Mouse (Mus musculus): Measurements from ENCODE around the gene Chtf18. TPM values are rescaled to one million over a fixed set of nuclear protein-coding genes. Genes with fewer than 3 reads are reported as not detected.
A peak's percentile ranks its signal among the peaks of the same experiment; 100 is the strongest.
"Not testable (repeated sequence)": the region's sequence is repeated elsewhere in the genome, so short reads cannot be mapped to it uniquely, and the experiment has no call there.

Chtf18 gene
- polyA plus RNA-seq, 1 experiment: 39.4 TPM

DNA sequence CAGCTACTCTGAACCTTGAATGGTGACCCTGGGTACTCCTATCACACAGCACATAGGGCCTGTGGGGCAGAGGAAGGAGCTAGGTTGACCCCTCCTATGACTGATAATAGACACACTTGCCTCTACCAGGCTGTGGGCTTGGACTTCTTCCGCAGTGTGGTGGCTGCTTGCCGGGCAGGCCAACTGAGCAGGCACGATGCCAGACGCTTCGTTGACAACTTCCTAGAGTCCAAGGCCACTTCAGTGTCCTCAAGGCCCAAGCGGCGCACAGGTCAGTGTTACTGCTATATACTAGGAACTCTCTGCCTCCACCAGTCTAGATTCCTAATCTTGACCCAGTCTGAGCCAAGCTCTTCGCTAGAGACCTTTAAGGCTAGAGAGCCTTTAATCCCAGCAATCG is 16.6 kb upstream of the Chtf18 start:
- Histone ChIP-seq H3K9ac (ENCODE audit: low read depth, poor library complexity, severe bottlenecking) (no peak overlapping the region), H3K27ac (ENCODE audit: insufficient read depth, low read length) (no peak overlapping the region), H3K4me3 (ENCODE audit: low read depth, low read length) (no peak overlapping the region), H3K36me3 (ENCODE audit: control insufficient read depth, insufficient read depth, low read length, poor library complexity, severe bottlenecking) (no peaks in the 10 kb centered on the region), H3K27me3 (ENCODE audit: control insufficient read depth, insufficient read depth, low read length, poor library complexity, severe bottlenecking) (no peaks in the 10 kb centered on the region), H3K9me3 (replicated peaks; ENCODE audit: control insufficient read depth, insufficient read depth, low read length, poor library complexity, severe bottlenecking) (no peaks in the 10 kb centered on the region), H3K4me1 (ENCODE audit: control insufficient read depth, insufficient read depth, low read length) (no peaks in the 10 kb centered on the region)
- TF ChIP-seq CTCF (IDR thresholded peaks at IDR 0.05; ENCODE audit: low read depth, low read length): no peak
- no peak for TF ChIP-seq POLR2A (IDR thresholded peaks at IDR 0.05; ENCODE audit: insufficient read depth, low read length)
- TF ChIP-seq EP300 (IDR thresholded peaks at IDR 0.05; ENCODE audit: insufficient read depth, low read depth, low read length): no peak

DNA sequence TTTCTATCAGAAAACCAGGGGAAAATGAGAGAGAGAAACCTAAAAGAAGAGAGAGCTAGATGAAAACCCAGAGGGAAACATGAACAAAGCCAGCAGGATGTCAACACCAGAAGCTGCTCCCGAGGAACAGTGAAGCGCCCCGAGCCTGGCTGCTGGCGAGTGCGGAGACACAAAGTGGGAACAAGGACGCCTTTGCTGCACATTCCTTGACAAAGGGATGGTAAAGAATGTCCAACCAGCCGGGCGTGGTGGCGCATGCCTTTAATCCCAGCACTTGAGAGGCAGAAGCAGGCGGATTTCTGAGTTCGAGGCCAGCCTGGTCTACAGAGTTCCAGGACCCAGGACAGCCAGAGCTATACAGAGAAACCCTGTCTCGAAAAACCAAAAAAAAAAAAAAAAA is 14.3 kb upstream of the Chtf18 start:
- not testable (repeated sequence) for H3K9me3 ChIP-seq (replicated peaks; ENCODE audit: control insufficient read depth, insufficient read depth, low read length, poor library complexity, severe bottlenecking); H3K27me3 ChIP-seq (ENCODE audit: control insufficient read depth, insufficient read depth, low read length, poor library complexity, severe bottlenecking); H3K27ac ChIP-seq (ENCODE audit: insufficient read depth, low read length); H3K4me1 ChIP-seq (ENCODE audit: control insufficient read depth, insufficient read depth, low read length); H3K4me3 ChIP-seq (ENCODE audit: low read depth, low read length); H3K36me3 ChIP-seq (ENCODE audit: control insufficient read depth, insufficient read depth, low read length, poor library complexity, severe bottlenecking); H3K9ac ChIP-seq (ENCODE audit: low read depth, poor library complexity, severe bottlenecking)

DNA sequence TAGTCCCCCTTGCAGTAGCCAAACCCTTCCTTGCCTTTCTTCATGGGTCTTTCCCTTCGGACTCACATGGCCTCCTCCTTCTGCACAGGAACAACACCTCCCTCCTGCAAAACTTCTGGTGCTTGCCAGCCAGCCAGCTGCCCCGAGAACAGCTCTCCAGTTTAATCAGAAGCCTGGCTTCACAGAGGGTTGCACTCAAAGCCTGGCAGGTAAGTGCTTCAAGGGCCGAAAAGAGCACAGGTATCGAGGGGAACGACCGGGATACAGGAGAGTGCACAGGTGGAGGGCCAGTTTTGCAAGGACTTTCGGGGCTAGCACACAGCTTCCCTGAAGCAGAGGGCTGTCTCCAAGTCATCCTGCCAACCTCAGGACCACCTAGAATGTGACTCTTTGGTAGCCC is 11.6 kb upstream of the Chtf18 start:
- TF ChIP-seq EP300 (IDR thresholded peaks at IDR 0.05; ENCODE audit: insufficient read depth, low read depth, low read length) (no peak), POLR2A (IDR thresholded peaks at IDR 0.05; ENCODE audit: insufficient read depth, low read length) (no peak), CTCF (IDR thresholded peaks at IDR 0.05; ENCODE audit: low read depth, low read length) (no peak)
- Histone ChIP-seq H3K9ac (ENCODE audit: low read depth, poor library complexity, severe bottlenecking) (no peak overlapping the region), H3K27ac (ENCODE audit: insufficient read depth, low read length) (no peak overlapping the region), H3K4me3 (ENCODE audit: low read depth, low read length) (no peak overlapping the region), H3K9me3 (replicated peaks; ENCODE audit: control insufficient read depth, insufficient read depth, low read length, poor library complexity, severe bottlenecking) (no peaks in the 10 kb centered on the region), H3K4me1 (ENCODE audit: control insufficient read depth, insufficient read depth, low read length) (no peaks in the 10 kb centered on the region), H3K36me3 (ENCODE audit: control insufficient read depth, insufficient read depth, low read length, poor library complexity, severe bottlenecking) (no peaks in the 10 kb centered on the region), H3K27me3 (ENCODE audit: control insufficient read depth, insufficient read depth, low read length, poor library complexity, severe bottlenecking) (no peaks in the 10 kb centered on the region)

DNA sequence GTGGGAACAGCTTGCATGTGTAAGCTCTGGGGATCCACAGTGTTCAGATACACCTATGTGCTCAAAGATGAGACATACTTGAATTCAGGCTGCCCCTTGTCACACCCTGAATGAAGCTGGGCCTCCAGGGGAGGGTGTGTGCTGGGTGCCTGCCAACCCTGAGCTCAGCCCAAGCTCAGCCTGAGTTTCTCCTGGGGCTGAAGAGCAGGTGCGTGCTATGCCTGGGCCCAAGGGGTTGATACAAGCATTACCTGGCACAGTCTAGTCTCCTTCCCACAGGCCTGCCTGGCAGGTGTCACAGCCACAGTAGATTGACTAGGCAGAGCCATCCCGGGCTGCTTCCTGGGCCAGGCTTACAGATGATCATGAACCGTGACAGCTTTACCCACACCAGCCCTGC is 8.5 kb upstream of the Chtf18 start, which contains the start of gene Mslnl:
Mslnl (plus strand) TSS at position 298 of the 400 bp plus-strand sequence.
- no peak for TF ChIP-seq CTCF (IDR thresholded peaks at IDR 0.05; ENCODE audit: low read depth, low read length)
- no peak for TF ChIP-seq EP300 (IDR thresholded peaks at IDR 0.05; ENCODE audit: insufficient read depth, low read depth, low read length)
- TF ChIP-seq POLR2A (IDR thresholded peaks at IDR 0.05; ENCODE audit: insufficient read depth, low read length): no peak
- H3K9me3 ChIP-seq (replicated peaks; ENCODE audit: control insufficient read depth, insufficient read depth, low read length, poor library complexity, severe bottlenecking): no peaks in the 10 kb centered on the region
- H3K4me3 ChIP-seq (ENCODE audit: low read depth, low read length): no peak within 1 kb of the TSS
- H3K4me1 ChIP-seq (ENCODE audit: control insufficient read depth, insufficient read depth, low read length): no peaks in the 10 kb centered on the region
- H3K36me3 ChIP-seq (ENCODE audit: control insufficient read depth, insufficient read depth, low read length, poor library complexity, severe bottlenecking): no peaks in the 10 kb centered on the region
- H3K27me3 ChIP-seq (ENCODE audit: control insufficient read depth, insufficient read depth, low read length, poor library complexity, severe bottlenecking): no peaks in the 10 kb centered on the region
- no peak within 1 kb of the TSS for H3K9ac ChIP-seq (ENCODE audit: low read depth, poor library complexity, severe bottlenecking)
- H3K27ac ChIP-seq (ENCODE audit: insufficient read depth, low read length): no peak within 1 kb of the TSS

DNA sequence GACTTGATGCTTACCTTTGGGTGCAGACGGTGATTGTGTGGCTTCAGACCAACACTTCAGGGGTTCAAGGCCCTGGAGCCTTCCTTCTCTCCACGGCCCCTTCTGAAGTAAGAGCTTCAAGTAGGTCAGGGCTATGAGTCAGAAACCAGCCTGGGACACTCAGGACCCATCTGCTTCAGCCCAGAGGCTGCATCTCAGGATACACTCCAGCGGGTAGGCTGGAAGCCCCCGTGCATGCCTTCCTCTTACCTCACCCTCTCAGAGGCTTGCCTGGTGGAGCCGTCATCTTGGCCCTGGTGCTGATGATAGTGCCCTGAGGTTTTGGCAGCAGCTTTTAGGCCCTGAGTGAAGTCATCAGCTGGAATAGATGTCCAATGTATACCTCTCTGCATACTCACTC is 8.0 kb upstream of the Chtf18 start:
- Histone ChIP-seq H3K9me3 (replicated peaks; ENCODE audit: control insufficient read depth, insufficient read depth, low read length, poor library complexity, severe bottlenecking) (no peaks in the 10 kb centered on the region), H3K27me3 (ENCODE audit: control insufficient read depth, insufficient read depth, low read length, poor library complexity, severe bottlenecking) (no peaks in the 10 kb centered on the region), H3K4me1 (ENCODE audit: control insufficient read depth, insufficient read depth, low read length) (no peaks in the 10 kb centered on the region), H3K36me3 (ENCODE audit: control insufficient read depth, insufficient read depth, low read length, poor library complexity, severe bottlenecking) (no peaks in the 10 kb centered on the region), H3K4me3 (ENCODE audit: low read depth, low read length) (no peak overlapping the region), H3K9ac (ENCODE audit: low read depth, poor library complexity, severe bottlenecking) (no peak overlapping the region), H3K27ac (ENCODE audit: insufficient read depth, low read length) (no peak overlapping the region)
- TF ChIP-seq EP300 (IDR thresholded peaks at IDR 0.05; ENCODE audit: insufficient read depth, low read depth, low read length): no peak
- TF ChIP-seq CTCF (IDR thresholded peaks at IDR 0.05; ENCODE audit: low read depth, low read length): no peak
- no peak for TF ChIP-seq POLR2A (IDR thresholded peaks at IDR 0.05; ENCODE audit: insufficient read depth, low read length)

DNA sequence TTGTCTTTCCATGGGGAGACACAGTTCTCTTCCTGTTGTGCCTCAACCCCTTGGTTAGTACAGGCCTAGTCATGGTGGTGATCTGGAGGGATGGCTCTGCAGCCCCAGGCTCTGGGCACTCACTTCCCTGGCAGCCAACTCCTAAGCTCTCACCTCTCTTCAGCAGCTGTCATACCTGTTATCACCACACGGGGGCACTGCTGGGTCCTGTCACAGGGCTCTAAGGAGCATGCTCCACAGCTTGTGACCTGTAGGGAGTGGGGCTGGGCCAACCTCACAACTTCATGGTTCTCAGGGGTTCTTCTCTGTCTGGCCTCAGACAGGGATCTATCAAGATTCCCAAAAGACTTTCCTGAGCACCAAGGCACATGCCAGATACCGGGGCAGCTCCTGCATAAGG is 4.9 kb upstream of the Chtf18 start:
- Histone ChIP-seq H3K9me3 (replicated peaks; ENCODE audit: control insufficient read depth, insufficient read depth, low read length, poor library complexity, severe bottlenecking) (no peaks in the 10 kb centered on the region), H3K9ac (ENCODE audit: low read depth, poor library complexity, severe bottlenecking) (no peak overlapping the region), H3K36me3 (ENCODE audit: control insufficient read depth, insufficient read depth, low read length, poor library complexity, severe bottlenecking) (no peaks in the 10 kb centered on the region), H3K4me1 (ENCODE audit: control insufficient read depth, insufficient read depth, low read length) (no peaks in the 10 kb centered on the region), H3K27ac (ENCODE audit: insufficient read depth, low read length) (peak overlapping the region; percentile 26), H3K27me3 (ENCODE audit: control insufficient read depth, insufficient read depth, low read length, poor library complexity, severe bottlenecking) (no peaks in the 10 kb centered on the region), H3K4me3 (ENCODE audit: low read depth, low read length) (no peak overlapping the region)
- TF ChIP-seq CTCF (IDR thresholded peaks at IDR 0.05; ENCODE audit: low read depth, low read length): peak; percentile 95
- no peak for TF ChIP-seq POLR2A (IDR thresholded peaks at IDR 0.05; ENCODE audit: insufficient read depth, low read length)
- TF ChIP-seq EP300 (IDR thresholded peaks at IDR 0.05; ENCODE audit: insufficient read depth, low read depth, low read length): no peak

Measured in ES-Bruce4 (cell line).